ENCODE assay signal across 10 mouse cellular contexts in genomic region chr19:24554425-24554824, GRCm38 (mm10). TPM values are rescaled to one million over a fixed set of nuclear protein-coding genes. Genes with fewer than 3 reads are reported as not detected.
A peak's percentile ranks its signal among the peaks of the same experiment; 100 is the strongest.
DNase-seq lines count a peak whose midpoint lies in the region; ATAC-seq and TF ChIP-seq lines count a peak whose summit lies in the region.
"Had no signal": no experiment of that assay in that cellular context is flagged by ENCODE, and none has a peak within 500 bp of the region (broad histone marks: within the 10 kb centered on the region; RNA-seq: fewer than 3 reads in every experiment).

No protein-coding gene starts in this region.

- peak overlapping the region; percentile 19 to 92; a peak in 2 of 4 replicates for H3K27ac ChIP-seq in heart, embryonic 14.5 days (replicated peaks in 1 of 2; ENCODE audit: control insufficient read depth in 1 of 2, insufficient read depth in 1 of 2, low read depth in 2 of 2, low read length in 2 of 2)
- no peak overlapping the region for H3K27ac ChIP-seq in forebrain, embryonic 14.5 days (ENCODE audit: low read depth, low read length)
- peak overlapping the region; percentile 81 for H3K27ac ChIP-seq in liver, embryonic 16.5 days (ENCODE audit: low read length)

- TF ChIP-seq CTCF in E14TG2a.4 (conservative IDR thresholded peaks at IDR 0.05; ENCODE audit: low read length) = no peak

- no peaks in the 10 kb centered on the region for H3K27me3 ChIP-seq in heart, embryonic 14.5 days (ENCODE audit: control insufficient read depth, insufficient read depth, low read length)
- H3K27me3 ChIP-seq in E14TG2a.4 (ENCODE audit: insufficient read depth, low read length) = peaks cover 22% of the 10 kb centered on the region
- peaks cover 13% of the 10 kb centered on the region for H3K27me3 ChIP-seq in forebrain, embryonic 14.5 days (replicated peaks; ENCODE audit: control insufficient read depth, insufficient read depth, low read length)
- peaks cover 28% of the 10 kb centered on the region for H3K27me3 ChIP-seq in liver, embryonic 16.5 days (ENCODE audit: control insufficient read depth, insufficient read depth, low read depth, low read length)

- ATAC-seq in heart, embryonic 14.5 days (ENCODE audit: insufficient number of reproducible peaks, insufficient read depth, low FRiP score, low read depth) = no peak
- no peak for ATAC-seq in forebrain, embryonic 14.5 days
- no peak for ATAC-seq in liver, embryonic 16.5 days (ENCODE audit: low read depth)

- H3K4me1 ChIP-seq in heart, embryonic 14.5 days (ENCODE audit: control insufficient read depth in 2 of 2, insufficient read depth in 2 of 2, low read length in 2 of 2) = peaks cover 10 to 34% of the 10 kb centered on the region in 2 experiments
- peaks cover 72% of the 10 kb centered on the region for H3K4me1 ChIP-seq in E14TG2a.4 (replicated peaks; ENCODE audit: low read depth, low read length)
- peaks cover 5% of the 10 kb centered on the region for H3K4me1 ChIP-seq in forebrain, embryonic 14.5 days (ENCODE audit: control insufficient read depth, insufficient read depth, low read length)
- H3K4me1 ChIP-seq in liver, embryonic 16.5 days (ENCODE audit: control insufficient read depth, low read depth, low read length) = peaks cover 29% of the 10 kb centered on the region

- peak overlapping the region; percentile 72 to 90 for H3K4me3 ChIP-seq in heart, embryonic 14.5 days (ENCODE audit: control insufficient read depth in 1 of 2, insufficient read depth in 1 of 2, low read depth in 1 of 2, low read length in 2 of 2)
- peak overlapping the region; percentile 23; the same call in 1 of the 2 replicates for H3K4me3 ChIP-seq in E14TG2a.4 (replicated peaks; ENCODE audit: low read length)
- peak overlapping the region; percentile 73 for H3K4me3 ChIP-seq in forebrain, embryonic 14.5 days (ENCODE audit: low read depth, low read length)
- H3K4me3 ChIP-seq in liver, embryonic 16.5 days (ENCODE audit: low read depth, low read length) = peak overlapping the region; percentile 89
- H3K4me3 ChIP-seq: myocyte had no signal

- H3K9me3 ChIP-seq in heart, embryonic 14.5 days (ENCODE audit: control insufficient read depth, low read length) = no peaks in the 10 kb centered on the region
- H3K9me3 ChIP-seq in E14TG2a.4 (ENCODE audit: low read length) = no peaks in the 10 kb centered on the region
- H3K9me3 ChIP-seq in forebrain, embryonic 14.5 days (replicated peaks; ENCODE audit: control insufficient read depth, low read length) = no peaks in the 10 kb centered on the region
- no peaks in the 10 kb centered on the region for H3K9me3 ChIP-seq in liver, embryonic 16.5 days (replicated peaks; ENCODE audit: control insufficient read depth, low read length)

- H3K9ac ChIP-seq in heart, embryonic 14.5 days (ENCODE audit: low read length) = peak overlapping the region; percentile 93
- H3K9ac ChIP-seq in forebrain, embryonic 14.5 days (ENCODE audit: low read length) = no peak overlapping the region
- H3K9ac ChIP-seq in liver, embryonic 16.5 days (ENCODE audit: low read depth, low read length) = peak overlapping the region; percentile 94

- DNase-seq in heart, adult 9 months (ENCODE audit: low spot score in 2 of 2) = no peak
- no peak for DNase-seq in forebrain, embryonic 14.5 days (ENCODE audit: low spot score)
- no peak for DNase-seq in ovary, adult 18-20 months (ENCODE audit: low spot score)
- no peak for DNase-seq in spleen, postnatal 4 days (ENCODE audit: low spot score in 2 of 2)
- no peak for DNase-seq in spleen, postnatal 14 days (ENCODE audit: low spot score in 2 of 2)
- DNase-seq: cerebellum, adult 11 months had no signal

- no peaks in the 10 kb centered on the region for H3K36me3 ChIP-seq in heart, embryonic 14.5 days (ENCODE audit: control insufficient read depth, insufficient read depth, low read length)
- H3K36me3 ChIP-seq in E14TG2a.4 (ENCODE audit: insufficient read depth, low read length) = no peaks in the 10 kb centered on the region
- no peaks in the 10 kb centered on the region for H3K36me3 ChIP-seq in forebrain, embryonic 14.5 days (ENCODE audit: control insufficient read depth, insufficient read depth, low read length)
- H3K36me3 ChIP-seq in liver, embryonic 16.5 days (ENCODE audit: control insufficient read depth, insufficient read depth) = no peaks in the 10 kb centered on the region

- peak overlapping the region; percentile 77 for H3K4me2 ChIP-seq in heart, embryonic 14.5 days (ENCODE audit: low read length)
- peak overlapping the region; percentile 98 for H3K4me2 ChIP-seq in forebrain, embryonic 14.5 days (ENCODE audit: low read length)
- H3K4me2 ChIP-seq in liver, embryonic 16.5 days (ENCODE audit: low read depth, low read length) = peak overlapping the region; percentile 99

- 19% methylated on average over 4 of the region's 4 CpGs for WGBS in heart, embryonic 14.5 days
- WGBS in forebrain, embryonic 14.5 days = 19% methylated on average over 4 of the region's 4 CpGs
- WGBS in liver, embryonic 16.5 days (ENCODE audit: insufficient replicate concordance) = 29% methylated on average over 4 of the region's 4 CpGs

RNA-seq across cellular contexts. Expression of gene Pip5k1b, which starts 1.2 kb away (rescaled TPM):
- polyA plus RNA-seq in heart, embryonic 14.5 days (2014; fragmentation: Nextera tagmentation; extraction: Ambion mirVana) = 10.5 and 10.9 TPM in 2 replicates
- polyA plus RNA-seq in forebrain, embryonic 14.5 days (2014; fragmentation: Nextera tagmentation; extraction: Ambion mirVana) = 1.8 and 2.1 TPM in 2 replicates
- 8.3 and 8.7 TPM in 2 replicates for polyA plus RNA-seq in liver, embryonic 16.5 days (2015; fragmentation: Nextera tagmentation; extraction: Ambion mirVana)

Comparison
In these comparisons a context has a peak if more than half of its experiments do, and no peak if none do; other contexts are left out.
1. H3K4me3 ChIP-seq: peak in every context shown above with its lines; median percentile 89 in liver, embryonic 16.5 days; 81 in heart, embryonic 14.5 days; 73 in forebrain, embryonic 14.5 days; 23 in E14TG2a.4.